8 mouse cellular contexts compared by ENCODE assay signal in genomic region chr9:107533791-107534407, GRCm38 (mm10). TPM values are rescaled to one million over a fixed set of nuclear protein-coding genes. Genes with fewer than 3 reads are reported as not detected.
DNase-seq lines count a peak whose midpoint lies in the region; ATAC-seq and TF ChIP-seq lines count a peak whose summit lies in the region.

Tmem115 (plus strand) TSS chr9:107533945.

- intact Hi-C loops in heart, postnatal 14 days (cut with DNase I): no loop called here

- TF ChIP-seq CTCF in lung, adult 2 months (IDR thresholded peaks at IDR 0.05; ENCODE audit: insufficient read depth, low read length): no peak

- peak; percentile 91; the same call in 1 of the 2 replicates for TF ChIP-seq POLR2A in lung, adult 2 months (IDR thresholded peaks at IDR 0.05; ENCODE audit: borderline replicate concordance, extremely low read depth, low read depth, low read length)

- H3K36me3 ChIP-seq in forebrain, embryonic 14.5 days (ENCODE audit: control insufficient read depth, insufficient read depth, low read length): peaks cover 24% of the 10 kb centered on the region

- peak within 1 kb of the TSS; percentile 58; the same call in 1 of the 2 replicates for H3K27ac ChIP-seq in forebrain, embryonic 14.5 days (ENCODE audit: low read depth, low read length)

- under 1% methylated on average over 45 of the region's 48 CpGs for WGBS in forebrain, embryonic 14.5 days
- 1% methylated on average over 43 of the region's 48 CpGs for WGBS in lung, adult 2 months

- peak; percentile 99 for DNase-seq in ES-CJ7 (ENCODE audit: low read depth, low spot score)
- DNase-seq in cerebellum, adult 11 months: peak; percentile 91
- peak; percentile 99 for DNase-seq in forebrain, embryonic 14.5 days (ENCODE audit: low spot score)
- DNase-seq in heart, postnatal 14 days: peak; percentile 89 to 92
- peak; percentile 95 to 98 for DNase-seq in layer of hippocampus, adult 18-20 months (ENCODE audit: low spot score in 2 of 2)
- peak; percentile 86 for DNase-seq in lung, adult 2 months
- peak; percentile 90 to 93 for DNase-seq in thymus, adult 18-20 months

- no peaks in the 10 kb centered on the region for H3K27me3 ChIP-seq in forebrain, embryonic 14.5 days (replicated peaks; ENCODE audit: control insufficient read depth, insufficient read depth, low read length)

- ATAC-seq in forebrain, embryonic 14.5 days: peak; percentile 99
- peak; percentile 92 for ATAC-seq in neutrophil, adult 5-6 weeks (ENCODE audit: extremely low read depth, insufficient number of reproducible peaks, low FRiP score, poor library complexity, severe bottlenecking)

- H3K9me3 ChIP-seq in forebrain, embryonic 14.5 days (replicated peaks; ENCODE audit: control insufficient read depth, low read length): no peaks in the 10 kb centered on the region

- peak within 1 kb of the TSS; percentile 88 for H3K9ac ChIP-seq in forebrain, embryonic 14.5 days (ENCODE audit: low read length)

- H3K4me3 ChIP-seq in forebrain, embryonic 14.5 days (ENCODE audit: low read depth, low read length): peak within 1 kb of the TSS; percentile 97
- H3K4me3 ChIP-seq in lung, adult 2 months (replicated peaks; ENCODE audit: extremely low read depth, low read depth, low read length): peak within 1 kb of the TSS; percentile 95

- peak within 1 kb of the TSS; percentile 100 for H3K4me2 ChIP-seq in forebrain, embryonic 14.5 days (ENCODE audit: low read length)

- H3K4me1 ChIP-seq in forebrain, embryonic 14.5 days (ENCODE audit: control insufficient read depth, insufficient read depth, low read length): peaks cover 22% of the 10 kb centered on the region
- peaks cover 21% of the 10 kb centered on the region for H3K4me1 ChIP-seq in lung, adult 2 months (ENCODE audit: control insufficient read depth, insufficient read depth, low read length)

RNA-seq across cellular contexts. Expression of gene Tmem115, which starts in this region (rescaled TPM):
- polyA plus RNA-seq in forebrain, embryonic 14.5 days (2014; fragmentation: Nextera tagmentation; extraction: Ambion mirVana): 44.4 and 53.4 TPM in 2 replicates
- total RNA-seq in heart, postnatal 14 days (2021): 10 to 100 TPM; 23.1 to 23.7 TPM
- 10 to 100 TPM; 41.7 to 42.3 TPM for total RNA-seq in layer of hippocampus, adult 18-20 months (2021)
- polyA plus RNA-seq in lung, adult 2 months (2012; rRNA removed): 57.6 and 59.4 TPM in 2 replicates
- total RNA-seq in neutrophil, adult 5-6 weeks (2017): 18.6 and 20.4 TPM in 2 replicates

Comparison
In these comparisons a context has a peak if more than half of its experiments do, and no peak if none do; other contexts are left out.
1. Peak in every context shown above with its lines: DNase-seq, ATAC-seq, H3K4me3 ChIP-seq and H3K27ac ChIP-seq.